Mouse (Mus musculus) CD4-positive, CD25-positive, alpha-beta regulatory T cell, adult 4 months (primary cell): ENCODE measurements around the gene Celf6. TPM values are rescaled to one million over a fixed set of nuclear protein-coding genes. Genes with fewer than 3 reads are reported as not detected.

Source experiments
- ATAC-seq: one replicate; pipeline ENCODE4 v1.8.0; 2017
- polyA plus RNA-seq, 2 experiments: library from polyadenylated mRNA; unstranded; fragments of 100-300 nt; shearing (Covaris generic); gene quantifications; one replicate each; pipeline ENCODE4 v1.2.1; 2017

The Celf6 gene
- polyA plus RNA-seq = not detected

DNA sequence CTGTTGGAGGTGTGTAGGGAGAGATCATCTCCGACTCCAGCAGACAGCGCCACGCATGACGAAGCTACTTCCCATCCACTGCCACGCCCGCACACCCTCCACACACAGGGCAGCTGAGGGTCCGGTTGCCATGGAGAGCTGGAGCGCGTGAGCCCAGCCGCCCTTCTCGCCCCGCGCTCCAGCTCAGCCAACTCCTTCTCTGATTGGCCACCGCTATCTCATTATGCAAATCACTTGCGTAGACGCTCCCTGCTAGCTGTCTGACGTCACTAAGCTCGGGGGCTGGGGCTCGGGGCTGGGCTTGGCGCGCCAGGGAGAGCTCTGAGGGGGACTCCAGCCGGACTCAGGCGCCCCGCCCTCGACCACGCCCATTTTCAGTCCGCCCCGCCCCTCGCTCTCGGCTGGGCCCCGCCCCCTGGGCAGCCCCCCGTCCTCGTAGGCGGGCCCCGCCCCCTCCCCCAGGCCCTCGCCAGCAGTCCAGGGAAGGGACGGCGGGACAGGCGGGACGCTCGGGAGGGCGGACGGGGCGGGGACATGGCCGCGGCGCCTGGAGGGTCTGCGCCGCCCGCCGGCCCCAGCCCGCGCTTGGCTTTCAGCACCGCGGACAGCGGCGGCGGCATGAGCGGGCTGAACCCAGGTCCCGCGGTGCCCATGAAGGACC lies at the start of gene Celf6:
Gene Celf6, plus strand, starts transcription at position 74 of the 661 bp plus-strand sequence.
- ATAC-seq = peak; percentile 58

DNA sequence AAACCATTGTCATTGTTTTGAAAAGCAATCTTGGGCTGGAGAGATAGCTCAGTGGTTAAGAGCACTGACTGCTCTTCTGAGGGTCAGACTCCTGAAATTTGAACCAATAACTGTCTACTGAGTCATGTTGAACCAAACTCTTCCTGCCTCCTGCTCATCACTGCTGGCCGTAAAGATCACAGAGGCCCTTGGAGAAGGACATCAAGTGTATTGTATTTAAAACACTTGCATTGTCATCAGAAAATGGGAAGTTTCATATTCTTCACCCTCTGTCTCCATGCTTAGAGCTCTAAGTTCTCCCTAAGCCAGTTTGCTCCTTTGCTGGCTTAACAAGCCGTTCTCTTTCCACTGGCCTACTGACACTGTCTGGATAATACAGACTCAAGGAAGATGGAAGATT lies 49.4 kb upstream of the Celf6 start:
- ATAC-seq = no peak

DNA sequence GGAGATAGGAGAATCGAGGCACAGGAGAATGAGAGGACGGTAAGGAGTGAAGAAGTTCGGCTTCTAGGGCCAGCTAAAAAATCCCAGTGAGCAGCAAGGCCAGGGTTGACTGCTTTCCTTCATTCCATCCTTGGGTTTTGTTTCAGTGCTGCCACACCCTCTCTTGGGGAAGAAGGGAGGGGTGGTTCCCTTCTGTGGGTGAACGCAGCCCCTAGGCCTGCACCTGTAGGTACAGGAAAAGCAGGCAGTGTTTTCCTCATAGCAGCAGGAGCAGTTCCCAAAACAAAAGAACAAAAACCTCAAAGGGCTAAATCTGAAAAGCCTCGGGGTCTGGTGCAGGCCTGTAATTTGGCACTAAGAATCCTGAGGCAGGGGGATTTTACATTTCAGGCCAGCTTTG lies 46.1 kb upstream of the Celf6 start:
- ATAC-seq = no peak

DNA sequence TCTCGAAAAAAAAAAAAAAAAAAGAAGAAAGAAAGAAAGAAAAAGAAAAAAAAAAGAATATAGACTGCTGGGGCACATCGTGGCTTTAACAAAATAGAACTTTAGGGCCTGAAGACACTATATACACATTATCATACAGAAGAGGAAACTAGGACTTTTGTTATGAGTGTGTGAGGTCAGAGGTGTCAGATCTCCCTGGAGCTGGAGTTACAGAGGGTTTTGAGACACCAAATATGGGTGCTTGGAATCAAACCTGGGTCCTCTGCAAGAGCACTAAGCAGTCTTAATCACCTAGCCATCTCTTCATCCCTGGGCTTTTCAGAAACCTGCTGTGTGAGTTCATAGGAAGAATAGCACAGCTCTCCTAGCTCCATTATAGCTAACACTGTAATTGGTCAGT lies 44.3 kb upstream of the Celf6 start:
- ATAC-seq = no peak

DNA sequence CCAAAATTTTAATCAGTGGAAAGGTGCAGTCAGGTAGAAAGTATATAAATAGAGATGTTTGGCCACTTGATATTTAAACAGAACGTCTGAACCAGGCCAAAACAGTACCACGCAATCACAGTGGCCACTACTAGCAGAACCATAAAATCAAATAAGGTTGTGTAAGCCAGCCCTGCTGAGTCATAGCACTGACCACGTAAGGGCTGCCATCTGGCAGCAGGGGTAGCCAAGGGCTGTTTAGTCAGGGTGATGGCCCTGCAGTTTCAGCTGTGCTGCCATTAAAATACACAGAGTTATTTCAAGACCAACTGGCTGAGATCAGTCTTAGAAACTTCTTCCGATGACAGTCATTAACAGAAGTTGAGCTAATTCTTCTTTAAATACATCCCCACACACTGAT lies 43.8 kb upstream of the Celf6 start:
- ATAC-seq = no peak

DNA sequence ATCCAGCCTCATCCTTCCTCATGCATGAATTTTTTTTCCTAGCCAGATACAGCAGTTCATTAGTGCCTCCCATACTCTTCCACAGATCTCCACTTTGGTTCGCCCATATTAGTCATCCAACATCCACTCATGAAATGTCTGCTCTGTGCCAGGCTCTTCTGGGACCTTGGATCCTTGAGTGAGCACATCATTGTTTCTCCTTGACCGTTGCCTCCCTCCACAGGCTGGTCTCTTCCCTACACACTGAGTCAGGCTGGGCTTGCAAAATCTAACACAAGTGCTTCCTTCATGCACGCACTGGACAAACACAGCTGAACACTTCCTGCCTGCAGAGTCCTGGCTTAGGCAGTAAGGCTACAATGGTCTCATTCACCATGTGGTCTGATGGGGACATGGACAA lies 40.1 kb upstream of the Celf6 start:
- no peak for ATAC-seq

DNA sequence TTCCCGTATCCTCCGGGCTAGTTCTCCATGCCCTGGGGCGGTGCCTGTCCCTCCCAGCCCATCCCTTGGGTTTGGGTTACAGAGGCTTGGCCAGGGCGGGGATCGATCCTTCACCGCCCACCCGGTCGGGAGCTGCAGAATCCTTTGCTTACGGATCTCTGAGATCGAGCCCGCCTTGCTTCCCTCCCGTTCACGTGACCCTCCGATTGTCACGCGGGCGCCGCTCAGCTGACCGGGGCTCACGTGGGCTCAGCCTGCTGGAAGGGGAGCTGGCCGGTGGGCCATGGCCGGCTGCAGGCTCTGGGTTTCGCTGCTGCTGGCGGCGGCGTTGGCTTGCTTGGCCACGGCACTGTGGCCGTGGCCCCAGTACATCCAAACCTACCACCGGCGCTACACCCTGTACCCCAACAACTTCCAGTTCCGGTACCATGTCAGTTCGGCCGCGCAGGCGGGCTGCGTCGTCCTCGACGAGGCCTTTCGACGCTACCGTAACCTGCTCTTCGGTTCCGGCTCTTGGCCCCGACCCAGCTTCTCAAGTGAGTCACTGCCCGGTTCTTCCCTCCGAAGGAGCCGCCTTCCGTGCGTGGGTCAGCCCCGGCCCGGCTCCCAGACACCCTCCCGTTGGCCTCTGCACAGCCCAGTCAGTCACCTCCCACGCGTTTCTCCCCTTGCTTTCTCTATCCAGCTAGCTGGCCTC lies 38.1 kb upstream of the Celf6 start, which contains the start of the genes Hexa and Tmem202:
Gene Hexa, plus strand, starts transcription at position 100 of the 697 bp plus-strand sequence.
Gene Tmem202, minus strand, starts transcription at position 407 of the 697 bp plus-strand sequence.
- ATAC-seq = peak; percentile 85

DNA sequence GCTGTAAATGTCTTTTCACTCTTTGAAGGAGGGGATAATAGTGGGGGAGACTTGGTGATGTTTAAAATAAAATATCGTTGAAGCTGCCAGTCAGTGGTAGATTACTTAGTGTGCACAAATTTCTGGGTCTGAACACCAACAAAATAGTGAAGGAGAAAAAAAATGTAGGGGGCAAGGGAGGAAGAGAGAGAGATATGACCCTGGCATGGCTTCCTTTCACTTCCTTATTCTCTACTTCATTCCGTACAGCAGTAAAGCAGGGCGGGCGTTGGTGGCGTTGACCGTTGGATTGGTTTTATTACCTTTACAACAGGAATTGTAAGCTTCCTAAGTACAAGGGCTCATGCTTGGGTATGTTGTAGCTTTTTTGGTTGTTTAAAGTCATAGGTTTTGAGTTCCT lies 36.1 kb upstream of the Celf6 start:
- no peak for ATAC-seq

DNA sequence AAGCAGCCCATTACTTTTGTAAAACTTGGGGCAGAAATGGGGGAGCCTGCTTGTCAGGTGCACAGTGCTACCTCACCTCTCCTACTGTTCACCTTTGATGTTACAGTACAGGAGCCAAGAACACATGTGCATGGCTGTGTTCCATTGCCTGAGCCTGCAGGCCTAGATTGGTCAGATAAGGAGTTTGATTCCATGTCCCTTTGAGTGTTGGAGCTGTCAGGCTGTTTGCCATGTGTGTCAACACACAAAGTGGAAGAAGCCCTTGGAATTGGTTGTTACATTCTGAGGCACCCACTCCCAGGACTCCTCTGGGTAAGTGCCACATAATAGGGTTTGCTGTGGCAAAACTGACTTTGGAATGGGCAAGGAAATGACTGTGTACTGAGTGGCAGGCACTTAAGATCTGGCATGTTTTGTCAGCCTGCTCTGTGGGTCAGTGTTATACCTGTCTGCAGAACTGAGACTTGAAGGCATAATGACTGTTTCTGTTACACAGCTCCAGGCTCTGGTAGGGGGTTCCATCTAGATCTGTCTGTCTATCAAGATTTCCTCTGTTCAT lies 34.9 kb upstream of the Celf6 start:
- no peak for ATAC-seq

DNA sequence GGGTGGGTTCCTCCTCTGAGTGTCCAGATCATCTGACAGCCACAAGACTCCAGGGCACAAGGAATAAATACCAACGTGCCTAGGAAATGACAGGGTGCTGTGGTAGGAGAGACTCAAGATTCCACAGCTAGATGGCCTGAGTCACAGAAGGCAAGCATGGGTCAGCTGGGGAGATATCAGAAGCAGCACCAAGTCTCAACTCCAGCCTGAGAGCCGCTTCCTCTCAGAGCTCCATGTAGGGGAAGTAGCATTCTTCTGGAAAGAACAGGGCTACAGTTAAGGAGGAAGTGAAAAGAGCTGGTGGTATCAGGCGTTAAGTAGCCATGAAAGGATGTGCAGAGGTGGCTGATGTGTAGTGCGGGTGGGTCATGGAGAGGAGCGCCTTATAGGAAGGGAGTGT lies 33.0 kb upstream of the Celf6 start:
- no peak for ATAC-seq

DNA sequence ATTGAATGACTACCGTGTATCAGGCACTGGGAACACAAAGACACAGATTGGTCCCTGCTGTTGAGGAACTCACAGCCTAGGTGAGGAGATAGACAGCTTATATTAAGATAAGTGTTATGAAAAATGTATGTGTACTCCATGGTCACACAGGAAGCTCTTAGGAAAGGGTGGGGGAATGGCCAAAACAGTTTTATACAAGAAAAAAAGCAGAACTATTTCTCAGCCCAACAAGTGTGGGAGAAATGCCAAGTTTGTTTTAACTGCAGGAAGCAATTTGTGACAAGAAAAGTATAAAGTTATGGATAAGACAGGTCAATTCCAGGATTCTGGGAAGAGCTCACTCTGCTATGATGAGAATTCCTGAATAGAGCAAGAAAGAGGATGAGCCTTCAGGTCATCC lies 29.8 kb upstream of the Celf6 start:
- ATAC-seq = no peak

DNA sequence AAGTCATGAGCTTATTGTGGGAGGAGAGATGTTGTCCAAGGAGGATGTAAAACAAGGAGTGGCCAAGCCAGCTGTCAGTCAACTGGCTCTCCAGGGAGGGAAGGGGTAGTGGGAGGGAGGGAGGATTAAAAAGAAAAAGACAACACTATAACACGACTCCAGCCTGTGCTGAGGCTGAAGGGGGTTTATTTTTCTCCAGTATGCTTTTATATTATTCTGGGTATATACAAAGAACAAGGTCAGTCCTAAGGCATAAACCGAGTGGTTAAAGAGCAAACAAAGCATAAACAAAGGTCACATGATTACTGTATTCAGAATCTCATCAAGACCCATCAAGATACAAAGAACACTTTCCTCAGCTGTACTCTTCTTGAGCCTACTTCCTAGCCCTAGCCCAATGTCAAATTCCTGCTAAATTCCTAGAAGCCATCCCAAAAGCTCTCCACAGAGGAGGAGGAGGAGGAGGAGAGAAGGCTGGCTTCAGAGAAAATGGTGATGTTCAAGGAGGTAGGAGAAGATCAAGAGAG lies 28.7 kb upstream of the Celf6 start:
- ATAC-seq = no peak

DNA sequence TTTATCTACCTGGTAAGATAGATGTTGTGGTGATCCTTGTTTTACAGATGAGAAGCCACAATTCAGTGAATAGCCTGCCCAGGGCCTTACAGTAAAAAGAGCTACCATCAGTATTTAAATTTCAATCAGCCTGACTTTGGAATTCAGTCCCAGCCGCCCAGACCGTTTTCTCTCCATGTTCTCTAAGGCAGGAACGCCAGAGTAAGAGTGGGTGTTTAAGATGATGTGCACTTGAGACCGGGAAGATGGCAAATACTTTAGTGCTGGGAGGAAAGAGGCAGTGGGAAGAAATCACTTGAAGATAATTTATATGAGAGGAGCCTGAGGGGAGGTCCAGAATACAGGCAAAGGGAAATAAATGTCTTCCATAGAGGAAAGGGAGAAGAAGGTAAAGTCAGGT lies 27.6 kb upstream of the Celf6 start:
- ATAC-seq = no peak

DNA sequence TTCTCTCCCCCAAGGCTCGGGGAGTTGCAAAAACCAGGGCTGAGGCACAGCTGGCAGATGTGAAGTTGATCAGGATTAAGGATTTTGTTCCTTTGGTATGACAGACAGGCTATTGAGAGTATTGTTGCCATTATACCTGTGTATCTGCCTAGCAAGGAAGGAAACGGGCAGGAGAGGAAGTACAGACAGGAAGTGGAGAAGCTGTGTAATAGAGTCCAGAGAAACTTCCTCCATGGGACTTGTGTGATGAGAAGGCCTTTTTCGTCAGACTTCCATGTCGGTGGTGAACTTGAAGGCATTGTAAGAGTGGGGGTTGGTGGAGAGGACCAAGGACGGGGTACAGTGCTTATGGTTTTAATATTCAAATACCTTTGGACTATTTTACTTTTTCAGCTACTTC lies 26.7 kb upstream of the Celf6 start:
- ATAC-seq = no peak

DNA sequence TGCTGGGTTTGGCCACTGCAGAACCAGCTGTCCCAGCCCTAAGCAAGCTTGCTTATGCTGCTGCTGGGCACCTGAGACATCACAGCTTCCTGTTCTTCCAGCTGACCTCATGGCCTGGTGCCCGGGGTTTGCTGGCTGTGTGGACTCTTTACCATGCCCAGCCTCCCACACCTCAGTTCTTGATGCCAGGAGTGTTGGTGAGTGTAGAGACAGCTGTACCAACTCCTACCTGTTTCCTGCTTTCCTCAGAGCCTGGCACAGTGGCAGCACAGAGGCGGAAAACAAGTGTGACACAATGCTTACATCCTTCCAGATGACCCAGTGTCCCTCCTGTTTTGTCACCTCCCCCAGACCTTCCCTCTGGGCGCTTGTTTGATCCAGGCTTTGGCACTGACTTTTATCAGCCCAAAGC lies 26.1 kb upstream of the Celf6 start:
- ATAC-seq = no peak

DNA sequence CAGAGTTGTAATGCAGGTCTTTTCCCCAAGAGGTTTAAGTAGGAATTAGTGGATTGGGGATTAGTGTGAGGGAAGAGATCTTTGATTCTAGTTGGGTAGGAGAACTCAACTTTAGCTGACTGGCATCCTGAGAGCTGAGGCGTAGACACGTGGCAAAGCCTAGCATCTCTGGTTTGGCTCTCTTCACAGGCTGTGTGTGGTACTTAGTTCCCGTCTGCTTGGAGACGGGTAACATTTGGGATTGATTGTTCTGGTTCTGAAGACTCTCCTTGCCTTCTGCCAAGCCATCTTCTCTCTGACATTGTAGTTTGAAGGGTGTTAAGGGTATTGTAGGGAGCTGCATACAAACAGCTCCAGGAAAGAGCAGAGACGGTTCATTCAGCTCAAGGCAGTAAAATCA lies 25.1 kb upstream of the Celf6 start:
- no peak for ATAC-seq

DNA sequence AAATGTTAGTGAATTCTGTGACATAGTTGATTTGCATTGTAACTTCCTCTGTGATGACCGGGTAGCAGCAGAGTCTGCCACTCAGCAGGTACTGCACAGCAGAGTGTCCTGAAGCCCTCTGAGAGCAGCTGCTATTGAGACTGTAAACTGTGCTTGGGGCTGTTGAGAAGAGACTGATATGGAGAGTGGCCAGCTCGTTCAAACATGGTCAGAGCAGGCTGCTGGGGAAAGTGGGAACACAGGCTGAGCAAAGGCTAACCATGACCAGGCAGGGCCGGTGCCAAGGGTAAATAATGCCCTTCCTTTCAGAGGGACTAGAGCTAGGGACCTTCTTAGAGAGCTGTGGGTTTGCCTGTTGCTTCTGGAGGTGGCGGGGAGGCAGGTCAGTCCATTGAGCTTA lies 24.0 kb upstream of the Celf6 start:
- no peak for ATAC-seq

DNA sequence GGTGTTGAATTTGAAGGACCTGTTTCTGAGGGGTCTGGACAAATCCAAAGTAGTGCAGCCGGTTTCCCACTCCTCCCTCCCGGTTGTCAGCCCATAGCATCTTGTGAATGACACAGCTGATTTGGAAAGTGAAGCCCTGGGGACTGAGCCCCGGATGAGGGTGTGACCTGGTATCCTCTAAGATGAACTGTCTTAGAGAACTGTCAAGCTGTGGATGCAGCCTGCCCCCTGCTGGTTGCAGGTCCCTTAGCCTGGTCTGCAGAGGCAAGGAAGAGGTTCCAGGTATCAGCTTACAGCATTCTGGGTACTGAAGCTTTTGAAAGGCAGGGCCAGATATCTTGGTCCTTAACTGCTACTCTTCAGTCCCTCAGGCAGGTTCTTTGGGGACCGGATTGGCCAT lies 12.1 kb upstream of the Celf6 start:
- peak; percentile 79 for ATAC-seq

DNA sequence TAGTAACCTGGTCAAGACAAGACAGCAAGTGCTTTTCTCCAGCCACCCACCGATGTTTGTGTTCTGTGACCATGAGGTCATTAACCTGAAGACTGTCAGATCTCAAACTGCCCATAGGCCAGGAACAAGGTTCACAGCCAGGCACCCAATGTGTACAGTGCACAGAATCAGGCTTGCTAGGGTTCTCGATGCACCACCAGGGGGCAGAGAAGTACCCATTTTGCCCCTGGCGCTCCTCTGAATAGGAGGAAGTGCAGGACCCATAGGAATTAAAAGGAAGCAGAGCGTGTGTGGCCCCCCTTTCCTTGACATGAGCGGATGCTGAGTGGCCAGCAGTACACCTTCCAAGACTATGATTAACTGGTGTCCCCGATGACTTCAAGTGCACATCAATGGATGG lies 10.6 kb upstream of the Celf6 start:
- peak; percentile 66 for ATAC-seq

DNA sequence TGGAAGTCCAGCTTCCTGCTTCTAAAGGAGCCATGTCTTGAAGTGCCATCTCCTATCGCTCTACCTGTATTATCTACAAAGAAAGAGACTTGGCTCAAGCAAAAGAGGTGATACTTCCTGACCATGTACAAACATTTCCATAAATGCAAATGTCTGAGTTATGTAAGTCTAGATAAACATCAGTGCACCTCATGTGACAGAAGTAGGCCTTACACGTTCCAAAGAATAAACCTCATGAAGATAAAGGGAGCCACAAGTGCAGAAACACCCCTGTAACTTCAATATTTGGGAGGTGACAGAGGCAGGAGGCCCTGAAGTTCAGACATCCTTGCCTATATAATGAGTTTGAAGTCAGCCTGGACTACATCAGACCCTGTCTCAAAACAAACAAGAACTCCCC lies 5.9 kb upstream of the Celf6 start:
- ATAC-seq = no peak

DNA sequence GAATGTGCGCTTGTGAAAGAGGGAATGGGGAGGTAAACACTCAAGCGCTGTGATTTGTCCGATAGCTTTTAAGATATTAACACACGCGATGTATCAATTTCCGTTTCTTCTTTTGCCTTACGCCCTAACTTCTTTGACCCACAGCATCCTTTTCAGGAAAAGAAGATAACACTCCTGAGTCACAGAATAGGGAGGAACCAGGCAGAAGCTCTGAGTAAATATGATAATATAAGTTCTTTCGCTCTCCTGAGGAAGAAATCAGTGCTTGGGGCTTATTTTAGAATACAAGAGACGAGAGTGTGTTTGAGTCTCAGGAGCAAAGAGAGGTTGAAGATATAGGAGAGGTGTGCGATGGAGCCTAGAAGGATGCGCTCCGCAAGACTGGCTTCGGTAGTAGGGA lies 316 bp upstream of the Celf6 start:
- no peak for ATAC-seq

DNA sequence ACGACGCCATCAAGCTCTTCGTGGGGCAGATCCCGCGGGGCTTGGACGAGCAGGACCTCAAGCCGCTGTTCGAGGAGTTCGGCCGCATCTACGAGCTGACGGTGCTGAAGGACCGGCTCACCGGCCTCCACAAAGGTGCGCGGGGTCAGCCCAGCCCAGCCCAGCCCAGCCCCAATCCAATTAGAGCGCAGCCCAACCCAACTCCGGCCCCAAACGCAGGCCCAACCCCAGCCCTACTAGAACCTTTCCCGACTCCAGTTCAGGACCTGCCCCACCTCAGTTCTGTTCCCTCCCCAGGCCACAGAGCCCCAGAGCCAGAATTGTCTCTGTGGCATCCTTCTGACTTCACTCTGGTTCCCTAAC lies 769 bp downstream of the Celf6 start:
- ATAC-seq = no peak

DNA sequence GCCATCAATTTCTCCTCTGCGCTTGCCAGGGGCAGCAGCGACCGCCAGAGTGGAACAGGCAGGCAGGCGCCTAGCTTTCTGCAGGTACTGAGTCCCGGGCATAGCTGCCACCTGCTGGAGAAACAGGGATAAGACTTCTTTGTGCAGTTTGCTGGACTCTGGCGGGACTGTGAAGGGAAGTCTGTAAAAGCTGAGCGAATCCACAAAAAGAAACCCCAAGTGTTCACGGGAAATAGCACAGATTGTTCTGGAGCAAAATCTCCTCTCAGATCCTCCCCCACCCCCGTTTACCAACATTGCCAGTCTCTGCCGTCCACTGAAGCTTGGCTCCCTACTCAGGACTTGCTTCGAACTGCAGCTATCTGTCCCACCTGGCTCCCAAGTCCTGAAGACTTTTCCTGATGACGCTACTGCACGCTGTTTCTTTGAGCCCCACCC lies 7.2 kb downstream of the Celf6 start:
- ATAC-seq = peak; percentile 54

DNA sequence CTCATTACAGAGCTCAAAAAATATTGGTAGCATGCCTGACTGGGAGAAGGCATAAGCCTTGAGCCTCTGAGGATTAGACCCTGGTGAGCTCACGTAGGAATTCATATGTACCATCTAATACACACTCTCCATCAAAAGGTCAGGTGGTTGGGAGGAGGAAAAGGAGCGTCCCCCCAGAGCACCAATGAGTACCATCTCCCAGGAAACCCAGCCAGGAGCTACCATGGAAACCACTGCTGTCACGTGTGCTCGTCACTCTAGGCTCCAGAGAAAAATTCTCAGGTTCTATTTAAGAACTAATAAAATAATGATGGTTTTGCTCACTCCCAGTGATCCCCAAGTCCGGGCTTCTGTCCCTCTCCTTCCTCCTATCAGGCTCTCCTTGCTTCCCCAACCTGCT lies 10.5 kb downstream of the Celf6 start:
- no peak for ATAC-seq
